In the genomic region with DNA sequence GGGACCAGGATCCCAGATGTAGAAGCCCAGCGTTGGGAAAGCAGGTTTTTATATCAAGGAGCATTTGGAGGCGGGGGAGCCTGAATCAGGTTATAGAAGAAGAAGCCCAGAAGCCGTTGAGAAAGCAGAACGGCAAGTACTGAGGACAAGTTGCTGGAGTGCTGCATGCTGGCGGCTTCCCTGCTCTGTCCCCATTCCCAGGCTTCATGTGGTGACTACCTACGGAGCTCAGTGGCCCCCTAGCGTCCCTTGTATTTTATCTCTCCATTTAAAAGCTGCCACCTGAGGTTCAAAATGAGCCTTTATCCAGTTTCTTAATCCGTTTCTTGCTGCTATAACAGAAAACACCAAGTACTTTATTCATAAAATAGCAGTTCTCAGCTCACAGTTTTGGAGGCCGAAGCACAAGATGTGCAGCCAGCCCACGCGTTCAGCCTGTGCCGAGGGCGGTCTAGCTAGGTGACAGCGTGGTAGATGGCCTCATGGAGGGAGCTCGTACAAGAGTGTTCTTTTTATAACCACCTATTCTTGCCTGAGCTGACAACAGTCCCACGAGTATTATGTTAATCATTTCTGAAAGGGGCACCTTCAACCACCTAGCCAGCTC, we compare ENCODE assay signal across 11 mouse cellular contexts. TPM values are rescaled to one million over a fixed set of nuclear protein-coding genes. Genes with fewer than 3 reads are reported as not detected.
DNase-seq lines count a peak whose midpoint lies in the region; ATAC-seq and TF ChIP-seq lines count a peak whose summit lies in the region.
"Had no signal": no experiment of that assay in that cellular context is flagged by ENCODE, and none has a peak within 500 bp of the region (broad histone marks: within the 10 kb centered on the region; RNA-seq: fewer than 3 reads in every experiment).

No protein-coding gene starts in this region.

- TF ChIP-seq EP300 in heart, adult 2 months (IDR thresholded peaks at IDR 0.05; ENCODE audit: insufficient read depth, low read depth, low read length): no peak

- no peaks in the 10 kb centered on the region for H3K9me3 ChIP-seq in heart, embryonic 11.5 days (replicated peaks; ENCODE audit: control insufficient read depth, low read length)
- no peaks in the 10 kb centered on the region for H3K9me3 ChIP-seq in liver, embryonic 12.5 days (replicated peaks)

- no peak for ATAC-seq in heart, embryonic 11.5 days (replicated peaks; ENCODE audit: insufficient number of reproducible peaks, low FRiP score, low TSS enrichment)
- ATAC-seq in liver, embryonic 12.5 days: no peak
- ATAC-seq: activated CD4-positive, CD25-positive, alpha-beta regulatory T cell, adult 4 months had no signal

- no peaks in the 10 kb centered on the region for H3K4me1 ChIP-seq in heart, adult 2 months (ENCODE audit: control insufficient read depth, insufficient read depth, low read length)
- H3K4me1 ChIP-seq in heart, embryonic 11.5 days (ENCODE audit: control insufficient read depth, insufficient read depth, low read length): 0 out of 2 replicates have a peak, but pooled peaks cover 2% of the 10 kb centered on the region
- peaks cover 48% of the 10 kb centered on the region for H3K4me1 ChIP-seq in bone marrow macrophage, adult 2 months (ENCODE audit: control insufficient read depth, insufficient read depth, low read length)
- peaks cover 44% of the 10 kb centered on the region for H3K4me1 ChIP-seq in liver, embryonic 12.5 days

- H3K9ac ChIP-seq in heart, adult 2 months (ENCODE audit: low read depth, low read length): no peak overlapping the region
- H3K9ac ChIP-seq in heart, embryonic 11.5 days (ENCODE audit: low read depth, low read length): no peak overlapping the region
- H3K9ac ChIP-seq in liver, embryonic 12.5 days: no peak overlapping the region

- H3K27ac ChIP-seq in heart, adult 2 months: no peak overlapping the region
- no peak overlapping the region for H3K27ac ChIP-seq in heart, embryonic 11.5 days (ENCODE audit: low read depth, low read length)
- peak overlapping the region; percentile 61 for H3K27ac ChIP-seq in bone marrow macrophage, adult 2 months (ENCODE audit: insufficient read depth, low read depth, low read length)
- no peak overlapping the region for H3K27ac ChIP-seq in liver, embryonic 12.5 days

- peak; percentile 46 for TF ChIP-seq CTCF in heart, adult 2 months (IDR thresholded peaks at IDR 0.05)
- no peak; the same call in 1 of the 2 replicates for TF ChIP-seq CTCF in bone marrow macrophage, adult 2 months (IDR thresholded peaks at IDR 0.05; ENCODE audit: low read depth, low read length)

- no peak for DNase-seq in heart, adult 2 months
- peak; percentile 30 for DNase-seq in lung, postnatal 14 days
- DNase-seq in lung, postnatal 4 days: no peak
- DNase-seq in right cerebral cortex, postnatal 14 days: peak; percentile 22
- DNase-seq: kidney, adult 8-10 months; layer of hippocampus, adult 9-11 months; spleen, adult 18-20 months had no signal

- H3K27me3 ChIP-seq in heart, adult 2 months (ENCODE audit: control insufficient read depth, insufficient read depth, low read length): no peaks in the 10 kb centered on the region
- H3K27me3 ChIP-seq in heart, embryonic 11.5 days (ENCODE audit: control insufficient read depth, insufficient read depth, low read length): 0 out of 2 replicates have a peak, but pooled peaks cover 3% of the 10 kb centered on the region
- no peaks in the 10 kb centered on the region; the same call in 1 of the 2 replicates for H3K27me3 ChIP-seq in liver, embryonic 12.5 days (replicated peaks)

- H3K4me3 ChIP-seq in heart, adult 2 months: no peak overlapping the region
- no peak overlapping the region for H3K4me3 ChIP-seq in heart, embryonic 11.5 days (ENCODE audit: low read depth, low read length)
- H3K4me3 ChIP-seq in bone marrow macrophage, adult 2 months (ENCODE audit: insufficient read depth, low read length): peak overlapping the region; percentile 30; the same call in 1 of the 2 replicates
- H3K4me3 ChIP-seq in liver, embryonic 12.5 days: no peak overlapping the region

- intact Hi-C loops in heart, adult 2 months (cut with DNase I): no loop called here

- no peaks in the 10 kb centered on the region for H3K36me3 ChIP-seq in heart, adult 2 months (ENCODE audit: control insufficient read depth, insufficient read depth, low read length)
- no peaks in the 10 kb centered on the region for H3K36me3 ChIP-seq in heart, embryonic 11.5 days (ENCODE audit: control insufficient read depth, insufficient read depth, low read length)
- peaks cover 7% of the 10 kb centered on the region for H3K36me3 ChIP-seq in liver, embryonic 12.5 days

- H3K4me2 ChIP-seq in heart, embryonic 11.5 days: no peak overlapping the region
- no peak overlapping the region for H3K4me2 ChIP-seq in liver, embryonic 12.5 days

- no peaks in the 10 kb centered on the region for H3K79me2 ChIP-seq in heart, adult 2 months (replicated peaks; ENCODE audit: control insufficient read depth, insufficient read depth, low read length)

- WGBS in heart, adult 2 months: 60% methylated on average over 16 of the region's 16 CpGs
- whole genome bisulfite sequencing in heart, embryonic 11.5 days (ENCODE audit: insufficient replicate concordance): 61% methylated on average over 16 of the region's 16 CpGs
- WGBS in liver, embryonic 12.5 days (ENCODE audit: insufficient replicate concordance): 62% methylated on average over 16 of the region's 16 CpGs

- no peak for TF ChIP-seq POLR2A in heart, adult 2 months (IDR thresholded peaks at IDR 0.05; ENCODE audit: insufficient read depth, low read depth, low read length)
- TF ChIP-seq POLR2A in bone marrow macrophage, adult 2 months (IDR thresholded peaks at IDR 0.05; ENCODE audit: borderline replicate concordance, low read depth, low read length): no peak

RNA-seq across cellular contexts. Expression of gene Specc1, which starts 54.2 kb away (rescaled TPM):
- total RNA-seq in heart, adult 2 months (2021): 10 to 100 TPM in 1 of 2 experiments, 1 to 10 TPM in 1; 4.6 to 21.6 TPM
- 2.1 and 3.5 TPM in 2 replicates for polyA plus RNA-seq in heart, adult 2 months (2012; rRNA removed)
- 11.3 and 17.1 TPM in 2 replicates for polyA plus RNA-seq in heart, embryonic 11.5 days (2014; fragmentation: Nextera tagmentation; extraction: Ambion mirVana)
- 53.8 and 65.0 TPM in 2 replicates for polyA plus RNA-seq in bone marrow macrophage, adult 2 months (2012; ENCODE audit: insufficient read depth, insufficient read length, missing spikeins)
- polyA plus RNA-seq in liver, embryonic 12.5 days (2016; fragmentation: Nextera tagmentation; extraction: Ambion mirVana): 36.4 and 38.7 TPM in 2 replicates

Comparison
In these comparisons a context has a peak if more than half of its experiments do, and no peak if none do; other contexts are left out.
1. DNase-seq: peak in lung, postnatal 14 days (single experiment) and right cerebral cortex, postnatal 14 days (single experiment); none in heart, adult 2 months (0 of 2) and lung, postnatal 4 days (0 of 2).